Mouse (Mus musculus) embryo, embryonic 10.5 days (tissue): ENCODE data around the gene Casc4.
A peak's percentile ranks its signal among the peaks of the same experiment; 100 is the strongest.
"Not testable (repeated sequence)": the region's sequence is repeated elsewhere in the genome, so short reads cannot be mapped to it uniquely, and the experiment has no call there.

Experiments used
- DNase-seq: peaks from one replicate; pipeline ENCODE4 v3.0.0-alpha.2; 2015; ENCODE audit warnings: low spot score

Casc4 gene

GRCm38 (mm10) chr2:121916047-121916970 is 49.5 kb downstream of the Casc4 start:
- no peak for DNase-seq

- not testable (repeated sequence) for DNase-seq
Measured at GRCm38 (mm10) chr2:121937624-121938023, 70.9 kb downstream of the Casc4 start.

GRCm38 (mm10) chr2:121943364-121943763 is 76.6 kb downstream of the Casc4 start:
- no peak for DNase-seq

- peak; percentile 36 for DNase-seq
Measured at GRCm38 (mm10) chr2:121954971-121955656, 88.3 kb downstream of the Casc4 start.

GRCm38 (mm10) chr2:121955765-121956223 is 89.0 kb downstream of the Casc4 start, which contains the start of the genes Ctdspl2 and Mageb3:
Ctdspl2 (plus strand) TSS chr2:121956001.
Mageb3 (minus strand) TSS chr2:121956092.
- peak; percentile 98 for DNase-seq

DNA sequence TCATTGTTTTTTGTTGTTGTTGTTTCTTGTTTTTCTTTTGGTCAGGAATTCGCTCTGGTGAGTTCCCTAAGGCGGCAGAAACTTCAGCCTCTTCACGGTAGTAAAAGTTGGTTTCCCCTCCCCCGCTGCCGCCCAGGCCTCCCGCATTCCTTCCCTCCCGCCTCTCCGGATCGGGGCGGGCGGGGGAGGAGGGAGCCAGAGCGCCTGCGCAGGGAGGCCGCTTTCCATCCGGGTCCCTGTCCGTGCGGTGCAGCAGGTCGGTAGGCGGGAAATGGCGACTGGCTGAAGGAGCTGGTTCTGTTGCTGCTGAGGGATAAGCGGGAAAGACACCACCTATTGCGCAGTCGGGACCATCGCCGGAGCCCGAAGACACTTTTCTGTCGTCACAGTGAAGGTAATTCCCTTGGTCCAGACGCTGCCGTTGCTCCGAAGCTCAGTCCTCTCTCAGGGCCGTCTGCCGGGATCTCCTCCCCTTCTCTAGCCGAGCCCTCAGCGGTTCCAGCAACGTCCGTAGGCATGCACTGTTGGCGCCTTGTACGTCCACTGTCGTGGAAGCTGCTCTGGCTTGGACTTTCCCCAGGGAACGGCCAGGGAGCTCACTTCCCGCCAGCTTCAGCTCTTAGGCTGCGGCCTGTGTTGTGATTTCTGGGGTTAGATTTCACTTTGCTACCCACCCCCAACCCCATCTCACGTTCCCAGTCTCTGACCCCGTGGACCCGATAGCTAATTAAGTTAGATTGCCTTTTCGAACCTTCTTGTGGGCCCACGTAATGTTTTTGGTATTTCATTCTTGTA is 89.7 kb downstream of the Casc4 start:
- DNase-seq: peak; percentile 95

GRCm38 (mm10) chr2:121957216-121957792 is 90.5 kb downstream of the Casc4 start:
- DNase-seq: peak; percentile 8
